Mouse (Mus musculus) E14TG2a.4 (cell line): Measurements from ENCODE around the gene Psme3.

Experiments
- CTCF ChIP-seq: conservative IDR thresholded peaks from 2 replicates; pipeline ENCODE4 v1.5.1; 2014; ENCODE audit warnings: low read length
- NANOG ChIP-seq: IDR thresholded peaks from 2 replicates; pipeline ENCODE4 v1.6.1; 2014; ENCODE audit warnings: borderline replicate concordance, low read length, mixed read lengths

GRCm38 (mm10) chr11:101277381-101278222, 38.4 kb upstream of the Psme3 start:
- TF ChIP-seq CTCF (no peak), NANOG (no peak)
